Mouse (Mus musculus) E14TG2a.4 (cell line): ENCODE measurements at regions not wholly inside any gene's neighbourhood (a gene's known extent, or its start where the extent isn't known, plus 50 kb on each side); places are given as distances from the start of the nearest gene placed in this dataset.
"Not testable (repeated sequence)": the region's sequence is repeated elsewhere in the genome, so short reads cannot be mapped to it uniquely, and the experiment has no call there.

Source experiments
- H3K27me3 ChIP-seq: 2 replicates; pipeline ENCODE4 v1.6.1; 2014; ENCODE audit warnings: low read length, control low read depth; ENCODE audit not compliant: insufficient read depth
- H3K36me3 ChIP-seq: 2 replicates; pipeline ENCODE4 v1.6.1; 2014; ENCODE audit warnings: low read length, control low read depth; ENCODE audit not compliant: insufficient read depth
- H3K4me1 ChIP-seq: replicated peaks from 2 replicates; pipeline ENCODE4 v1.6.1; 2014; ENCODE audit warnings: low read depth, low read length, control low read depth
- H3K4me3 ChIP-seq: replicated peaks from 2 replicates; pipeline ENCODE4 v1.5.1; 2014; ENCODE audit warnings: mild to moderate bottlenecking, low read length
- H3K9me3 ChIP-seq: 2 replicates; pipeline ENCODE4 v1.6.1; 2014; ENCODE audit warnings: low read length, control low read depth
- CTCF ChIP-seq: conservative IDR thresholded peaks from 2 replicates; pipeline ENCODE4 v1.5.1; 2014; ENCODE audit warnings: low read length
- NANOG ChIP-seq: IDR thresholded peaks from 2 replicates; pipeline ENCODE4 v1.6.1; 2014; ENCODE audit warnings: borderline replicate concordance, low read length, mixed read lengths
- POU5F1 ChIP-seq: IDR thresholded peaks from 2 replicates; pipeline ENCODE4 v1.6.1; 2014; ENCODE audit warnings: low read length, borderline replicate concordance

GRCm38 (mm10) chrX:50566345-50566744 is 138.0 kb upstream of the Olfr1324 start:
- H3K4me1 ChIP-seq: no peaks in the 10 kb centered on the region; the same call in 1 of the 2 replicates
- H3K27me3 ChIP-seq: no peaks in the 10 kb centered on the region
- TF ChIP-seq POU5F1 (no peak), CTCF (peak; percentile 19; the same call in 1 of the 2 replicates)
- no peaks in the 10 kb centered on the region for H3K9me3 ChIP-seq
- H3K36me3 ChIP-seq: peaks cover 92% of the 10 kb centered on the region
- no peak overlapping the region for H3K4me3 ChIP-seq

- H3K9me3 ChIP-seq, H3K4me1 ChIP-seq, H3K27me3 ChIP-seq, H3K4me3 ChIP-seq: not testable (repeated sequence)
- peaks cover 80% of the 10 kb centered on the region for H3K36me3 ChIP-seq
Observed at GRCm38 (mm10) chrX:50565031-50565430, 136.7 kb upstream of the Olfr1324 start.

- Histone ChIP-seq H3K4me3 (no peak overlapping the region), H3K4me1 (no peaks in the 10 kb centered on the region; the same call in 1 of the 2 replicates), H3K9me3 (no peaks in the 10 kb centered on the region), H3K27me3 (no peaks in the 10 kb centered on the region), H3K36me3 (peaks cover 44% of the 10 kb centered on the region)
- no peak for TF ChIP-seq NANOG
- TF ChIP-seq CTCF: peak; percentile 36; the same call in 1 of the 2 replicates
Observed at GRCm38 (mm10) chrX:50560915-50561314, 132.6 kb upstream of the Olfr1324 start.

GRCm38 (mm10) chrX:50550297-50550696 is 122.0 kb upstream of the Olfr1324 start:
- peak overlapping the region; percentile 70 for H3K4me3 ChIP-seq
- no peaks in the 10 kb centered on the region for H3K4me1 ChIP-seq
- H3K27me3 ChIP-seq: no peaks in the 10 kb centered on the region
- no peak for TF ChIP-seq NANOG
- TF ChIP-seq POU5F1: no peak
- peak; percentile 18; the same call in 1 of the 2 replicates for TF ChIP-seq CTCF
- no peaks in the 10 kb centered on the region for H3K36me3 ChIP-seq
- no peaks in the 10 kb centered on the region for H3K9me3 ChIP-seq

- no peak for TF ChIP-seq POU5F1
- TF ChIP-seq NANOG: no peak
- TF ChIP-seq CTCF: no peak
Observed at GRCm38 (mm10) chrX:50549713-50550112, 121.4 kb upstream of the Olfr1324 start.

GRCm38 (mm10) chrX:50537785-50538159 is 109.5 kb upstream of the Olfr1324 start:
- peak overlapping the region; percentile 60 for H3K4me3 ChIP-seq
- H3K27me3 ChIP-seq, H3K4me1 ChIP-seq, H3K9me3 ChIP-seq, H3K36me3 ChIP-seq: not testable (repeated sequence)

More at GRCm38 (mm10) chrX:50549713-50550112, 121.4 kb upstream of the Olfr1324 start:
- Histone ChIP-seq H3K27me3 (no peaks in the 10 kb centered on the region), H3K36me3 (no peaks in the 10 kb centered on the region), H3K4me1 (no peaks in the 10 kb centered on the region), H3K4me3 (peak overlapping the region; percentile 70), H3K9me3 (no peaks in the 10 kb centered on the region)

GRCm38 (mm10) chrX:50537122-50537784 is 109.0 kb upstream of the Olfr1324 start:
- no peak for TF ChIP-seq CTCF
- no peaks in the 10 kb centered on the region for H3K9me3 ChIP-seq

GRCm38 (mm10) chrX:50504047-50504446 is 75.7 kb upstream of the Olfr1324 start:
- Histone ChIP-seq H3K9me3 (no peaks in the 10 kb centered on the region), H3K4me3 (no peak overlapping the region), H3K4me1 (no peaks in the 10 kb centered on the region), H3K27me3 (no peaks in the 10 kb centered on the region), H3K36me3 (no peaks in the 10 kb centered on the region)
- TF ChIP-seq POU5F1: no peak
- no peak for TF ChIP-seq NANOG
- 0 out of 2 replicates have a peak, but pooled peaks have one; percentile 9 for TF ChIP-seq CTCF

More at GRCm38 (mm10) chrX:50537122-50537784, 109.0 kb upstream of the Olfr1324 start:
- Histone ChIP-seq H3K4me1 (no peaks in the 10 kb centered on the region), H3K4me3 (peak overlapping the region; percentile 60), H3K36me3 (no peaks in the 10 kb centered on the region), H3K27me3 (no peaks in the 10 kb centered on the region)

- no peaks in the 10 kb centered on the region for H3K9me3 ChIP-seq
- H3K27me3 ChIP-seq: no peaks in the 10 kb centered on the region
- no peaks in the 10 kb centered on the region for H3K36me3 ChIP-seq
- TF ChIP-seq CTCF (no peak), POU5F1 (no peak), NANOG (no peak)
- H3K4me3 ChIP-seq: no peak overlapping the region
- no peaks in the 10 kb centered on the region for H3K4me1 ChIP-seq
Observed at GRCm38 (mm10) chrX:50501181-50501580, 72.9 kb upstream of the Olfr1324 start.

- not testable (repeated sequence) for H3K4me3 ChIP-seq, H3K27me3 ChIP-seq, H3K9me3 ChIP-seq, H3K4me1 ChIP-seq, H3K36me3 ChIP-seq
Observed at GRCm38 (mm10) chrX:50490477-50490967, 62.2 kb upstream of the Olfr1324 start.
